Mouse (Mus musculus) embryonic facial prominence, embryonic 15.5 days (tissue): Measurements from ENCODE around the gene Rhoq. TPM values are rescaled to one million over a fixed set of nuclear protein-coding genes. Genes with fewer than 3 reads are reported as not detected.
A peak's percentile ranks its signal among the peaks of the same experiment; 100 is the strongest.

Experiments used
- ATAC-seq: fragments of 200-750 bp; cut with Nextera tagmentation; 2 replicates; pipeline ENCODE4 v1.8.0; 2017; ENCODE audit warnings: low read depth, moderate TSS enrichment; ENCODE audit not compliant: insufficient number of reproducible peaks, low FRiP score, low TSS enrichment
- H3K27ac ChIP-seq: fragments of 300-500 bp; sonication (generic); replicated peaks from 2 replicates; pipeline ENCODE4 v1.5.1; 2015; ENCODE audit warnings: mild to moderate bottlenecking, inconsistent platforms
- H3K27me3 ChIP-seq: fragments of 300-500 bp; sonication (generic); 2 replicates; pipeline ENCODE4 v1.6.1; 2015; ENCODE audit warnings: inconsistent platforms
- H3K36me3 ChIP-seq: fragments of 300-500 bp; sonication (generic); 2 replicates; pipeline ENCODE4 v1.6.1; 2015; ENCODE audit warnings: mild to moderate bottlenecking, inconsistent platforms
- H3K4me1 ChIP-seq: fragments of 300-500 bp; sonication (generic); 2 replicates; pipeline ENCODE4 v1.6.1; 2015; ENCODE audit warnings: inconsistent platforms
- H3K4me2 ChIP-seq: fragments of 300-500 bp; sonication (generic); replicated peaks from 2 replicates; pipeline ENCODE4 v1.6.1; 2015; ENCODE audit warnings: mild to moderate bottlenecking, inconsistent platforms
- H3K4me3 ChIP-seq: fragments of 300-500 bp; sonication (generic); replicated peaks from 2 replicates; pipeline ENCODE4 v1.5.1; 2015; ENCODE audit warnings: mild to moderate bottlenecking, inconsistent platforms
- H3K9ac ChIP-seq: fragments of 300-500 bp; sonication (generic); 2 replicates; pipeline ENCODE4 v1.6.1; 2015; ENCODE audit warnings: inconsistent platforms
- H3K9me3 ChIP-seq: fragments of 300-500 bp; sonication (generic); replicated peaks from 2 replicates; pipeline ENCODE4 v1.6.1; 2016; ENCODE audit warnings: inconsistent platforms
- WGBS: fragments of 180-500 bp; shearing (Covaris S2); methylation state at CpG from one replicate; pipeline ENCODE4 v1.1.7; 2015; 5-methylcytosine and 5-hydroxymethylcytosine counted together
- polyA plus RNA-seq: library from polyadenylated mRNA; unstranded; fragments of >200 nt; fragmentation: Nextera tagmentation; extraction: Ambion mirVana; gene quantifications from 2 replicates; pipeline ENCODE4 v1.2.1, GENCODE M21; 2015

The Rhoq gene
- polyA plus RNA-seq, 1 experiment from 2014 or later: 24.2 TPM

GRCm38 (mm10) chr17:86937497-86938155 is 25.3 kb upstream of the Rhoq start:
- H3K9ac ChIP-seq: peak overlapping the region; percentile 7; the same call in 1 of the 2 replicates
- peak overlapping the region; percentile 71 for H3K4me2 ChIP-seq
- peak; percentile 86 for ATAC-seq
- no peaks in the 10 kb centered on the region for H3K36me3 ChIP-seq
- peak overlapping the region; percentile 44 for H3K4me3 ChIP-seq
- no peaks in the 10 kb centered on the region for H3K9me3 ChIP-seq
- no peaks in the 10 kb centered on the region for H3K27me3 ChIP-seq
- H3K27ac ChIP-seq: peak overlapping the region; percentile 73
- H3K4me1 ChIP-seq: peaks cover 12% of the 10 kb centered on the region; the same call in 1 of the 2 replicates
- WGBS: 2% methylated on average over 20 of the region's 20 CpGs

- Histone ChIP-seq H3K4me1 (peaks cover 12% of the 10 kb centered on the region; the same call in 1 of the 2 replicates), H3K4me2 (no peak overlapping the region), H3K9me3 (no peaks in the 10 kb centered on the region), H3K36me3 (no peaks in the 10 kb centered on the region), H3K27me3 (no peaks in the 10 kb centered on the region), H3K9ac (no peak overlapping the region), H3K27ac (no peak overlapping the region), H3K4me3 (no peak overlapping the region)
- 59% methylated on average over 7 of the region's 7 CpGs for WGBS
- ATAC-seq: no peak
Measured at GRCm38 (mm10) chr17:86938683-86939082, 24.2 kb upstream of the Rhoq start.

GRCm38 (mm10) chr17:86942112-86942511 is 20.8 kb upstream of the Rhoq start:
- Histone ChIP-seq H3K36me3 (no peaks in the 10 kb centered on the region), H3K4me1 (peaks cover 10% of the 10 kb centered on the region; the same call in 1 of the 2 replicates), H3K9ac (no peak overlapping the region), H3K27me3 (no peaks in the 10 kb centered on the region), H3K9me3 (no peaks in the 10 kb centered on the region), H3K27ac (no peak overlapping the region), H3K4me2 (no peak overlapping the region), H3K4me3 (no peak overlapping the region)
- no peak for ATAC-seq
- 66% methylated on average over 6 of the region's 6 CpGs for WGBS

GRCm38 (mm10) chr17:86943158-86943557 is 19.7 kb upstream of the Rhoq start:
- H3K4me3 ChIP-seq: no peak overlapping the region
- H3K4me1 ChIP-seq: peaks cover 6% of the 10 kb centered on the region; the same call in 1 of the 2 replicates
- H3K9me3 ChIP-seq: no peaks in the 10 kb centered on the region
- H3K9ac ChIP-seq: no peak overlapping the region
- no peaks in the 10 kb centered on the region for H3K36me3 ChIP-seq
- H3K4me2 ChIP-seq: no peak overlapping the region
- no peak for ATAC-seq
- H3K27me3 ChIP-seq: no peaks in the 10 kb centered on the region
- no peak overlapping the region for H3K27ac ChIP-seq
- 78% methylated on average over 6 of the region's 6 CpGs for WGBS

- no peaks in the 10 kb centered on the region for H3K27me3 ChIP-seq
- H3K36me3 ChIP-seq: no peaks in the 10 kb centered on the region
- 48% methylated on average over 4 of the region's 4 CpGs for WGBS
- no peak overlapping the region for H3K27ac ChIP-seq
- no peak overlapping the region for H3K4me3 ChIP-seq
- no peaks in the 10 kb centered on the region for H3K9me3 ChIP-seq
- no peak for ATAC-seq
- no peak overlapping the region for H3K4me2 ChIP-seq
- no peak overlapping the region for H3K9ac ChIP-seq
- peaks cover 12% of the 10 kb centered on the region for H3K4me1 ChIP-seq
Measured at GRCm38 (mm10) chr17:86946078-86946477, 16.8 kb upstream of the Rhoq start.

GRCm38 (mm10) chr17:86947840-86948796 is 14.8 kb upstream of the Rhoq start, which contains the start of gene Atp6v1e2:
TSS of gene Atp6v1e2 (minus strand) at chr17:86947897.
- 72% methylated on average over 28 of the region's 28 CpGs for WGBS
- ATAC-seq: no peak

GRCm38 (mm10) chr17:86948801-86949200 is 14.1 kb upstream of the Rhoq start:
- ATAC-seq: peak; percentile 36; the same call in 1 of the 2 replicates
- no peak overlapping the region for H3K27ac ChIP-seq
- H3K4me2 ChIP-seq: no peak overlapping the region

More at GRCm38 (mm10) chr17:86947840-86948796, 14.8 kb upstream of the Rhoq start, which contains the start of gene Atp6v1e2:
- Histone ChIP-seq H3K9ac (no peak within 1 kb of the TSS), H3K4me1 (peaks cover 12% of the 10 kb centered on the region), H3K27me3 (no peaks in the 10 kb centered on the region), H3K9me3 (no peaks in the 10 kb centered on the region), H3K4me3 (no peak within 1 kb of the TSS), H3K4me2 (no peak within 1 kb of the TSS), H3K36me3 (no peaks in the 10 kb centered on the region), H3K27ac (no peak within 1 kb of the TSS)

DNA sequence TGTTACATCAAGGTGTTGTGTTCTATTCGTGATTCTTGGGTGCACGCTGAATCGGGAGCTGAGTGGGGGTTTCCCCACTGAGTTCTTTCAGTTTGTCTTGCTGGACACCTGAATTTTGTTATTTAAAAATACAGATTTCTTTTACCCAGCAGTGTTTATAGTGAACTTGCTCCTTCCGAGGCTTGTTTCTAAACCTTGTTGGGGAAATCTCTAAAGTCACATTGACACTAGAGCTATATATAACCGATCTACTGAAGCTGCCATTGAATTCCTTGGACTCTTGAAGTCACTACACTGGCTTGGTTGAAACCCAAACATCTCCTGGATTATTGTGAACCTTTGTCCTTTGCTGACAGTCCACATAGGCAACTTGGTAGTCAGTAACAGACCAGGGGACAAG is 5.6 kb upstream of the Rhoq start:
- no peak overlapping the region for H3K9ac ChIP-seq
- WGBS: 86% methylated on average over 5 of the region's 5 CpGs
- no peak overlapping the region for H3K4me3 ChIP-seq
- H3K4me2 ChIP-seq: no peak overlapping the region
- no peaks in the 10 kb centered on the region for H3K27me3 ChIP-seq
- H3K4me1 ChIP-seq: peaks cover 19% of the 10 kb centered on the region
- H3K36me3 ChIP-seq: no peaks in the 10 kb centered on the region
- H3K9me3 ChIP-seq: no peaks in the 10 kb centered on the region
- H3K27ac ChIP-seq: no peak overlapping the region
- no peak for ATAC-seq

More at GRCm38 (mm10) chr17:86948801-86949200, 14.1 kb upstream of the Rhoq start:
- WGBS: 57% methylated on average over 6 of the region's 6 CpGs
- no peaks in the 10 kb centered on the region for H3K9me3 ChIP-seq
- H3K36me3 ChIP-seq: no peaks in the 10 kb centered on the region
- H3K27me3 ChIP-seq: no peaks in the 10 kb centered on the region
- no peak overlapping the region for H3K9ac ChIP-seq
- H3K4me1 ChIP-seq: peaks cover 12% of the 10 kb centered on the region
- H3K4me3 ChIP-seq: no peak overlapping the region

DNA sequence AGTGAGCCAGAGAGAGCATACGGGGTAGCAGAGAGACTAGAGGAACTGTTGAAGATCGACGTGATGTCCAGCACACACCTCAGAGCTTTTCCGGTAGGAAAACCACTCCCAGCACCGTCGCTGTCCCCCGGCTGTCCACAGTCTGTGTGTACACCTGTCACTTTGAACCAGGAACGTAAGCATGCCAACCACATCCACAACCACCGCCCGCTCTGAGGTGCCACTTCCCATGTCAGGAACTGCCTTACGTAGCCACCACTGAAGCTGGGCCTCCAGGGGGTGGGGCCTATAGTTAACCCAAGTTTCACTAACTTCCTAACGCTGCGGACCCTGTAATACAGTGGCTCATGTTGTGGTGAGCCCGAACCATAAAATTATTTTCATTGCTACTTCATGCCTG is 4.9 kb upstream of the Rhoq start:
- no peak overlapping the region for H3K27ac ChIP-seq
- no peaks in the 10 kb centered on the region for H3K9me3 ChIP-seq
- H3K36me3 ChIP-seq: no peaks in the 10 kb centered on the region
- H3K4me3 ChIP-seq: no peak overlapping the region
- 74% methylated on average over 14 of the region's 14 CpGs for WGBS
- no peak overlapping the region for H3K9ac ChIP-seq
- no peak overlapping the region for H3K4me2 ChIP-seq
- peaks cover 20% of the 10 kb centered on the region for H3K4me1 ChIP-seq
- no peaks in the 10 kb centered on the region for H3K27me3 ChIP-seq
- no peak for ATAC-seq

DNA sequence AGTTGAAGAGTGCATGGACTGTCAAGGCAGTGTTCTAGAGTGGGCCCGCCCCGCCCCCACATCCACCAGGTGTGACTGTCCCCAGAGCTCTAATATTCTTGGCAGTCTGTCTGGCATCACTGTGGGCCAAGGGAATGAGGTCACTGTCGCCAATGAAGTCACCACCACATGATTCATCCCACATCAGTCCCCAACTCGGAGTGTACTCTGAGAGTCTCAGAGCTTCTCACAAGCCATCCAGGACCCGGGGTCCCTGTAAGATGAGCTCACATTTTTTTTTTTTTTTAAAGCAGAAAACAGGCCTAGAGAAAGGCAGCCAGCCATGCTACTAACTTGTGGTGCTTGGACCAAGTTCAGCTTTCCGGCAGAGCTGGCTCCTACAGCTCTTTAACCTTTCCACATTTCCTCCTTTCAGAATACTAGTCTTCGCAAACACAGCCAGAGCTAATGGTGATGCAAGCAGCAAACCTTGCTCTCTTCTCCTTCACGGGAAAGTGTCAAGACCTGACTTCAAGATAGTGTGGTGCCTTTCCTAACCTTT is 1.5 kb upstream of the Rhoq start:
- 51% methylated on average over 8 of the region's 8 CpGs for WGBS
- Histone ChIP-seq H3K9me3 (no peaks in the 10 kb centered on the region), H3K9ac (no peak overlapping the region), H3K27ac (peak overlapping the region; percentile 96), H3K4me3 (no peak overlapping the region), H3K27me3 (no peaks in the 10 kb centered on the region), H3K4me1 (peaks cover 44% of the 10 kb centered on the region), H3K36me3 (no peaks in the 10 kb centered on the region), H3K4me2 (peak overlapping the region; percentile 80; the same call in 1 of the 2 replicates)
- ATAC-seq: no peak
